Mouse (Mus musculus) CD4-positive, CD25-positive, alpha-beta regulatory T cell, adult 2 months (primary cell): ENCODE measurements around the gene Scube1.

Experiments
- DNase-seq: peaks from one replicate; pipeline ENCODE4 v3.0.0-alpha.2; 2012; ENCODE audit warnings: low read depth, low spot score

Scube1 gene

DNA sequence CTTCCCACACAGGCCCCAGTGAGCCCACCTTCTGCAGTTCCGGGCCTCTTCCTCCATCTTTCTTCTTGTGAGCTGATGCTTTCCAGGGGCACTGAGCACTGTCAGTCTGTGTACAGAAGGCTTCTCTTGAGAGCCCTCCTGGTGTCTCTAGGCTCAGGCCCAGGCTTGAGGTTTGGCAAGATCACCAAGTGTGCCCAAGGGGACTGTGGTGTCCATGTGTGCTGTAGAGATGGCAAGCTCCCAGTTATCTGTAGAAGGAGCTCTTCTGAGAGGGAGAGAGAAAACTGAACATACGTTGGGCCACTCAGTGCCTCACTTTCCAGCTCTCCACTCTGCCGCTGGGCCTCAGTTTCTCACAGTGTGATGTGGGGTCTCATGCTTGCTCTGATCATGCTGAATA lies 157.1 kb downstream of the Scube1 start:
- DNase-seq, result no peak

DNA sequence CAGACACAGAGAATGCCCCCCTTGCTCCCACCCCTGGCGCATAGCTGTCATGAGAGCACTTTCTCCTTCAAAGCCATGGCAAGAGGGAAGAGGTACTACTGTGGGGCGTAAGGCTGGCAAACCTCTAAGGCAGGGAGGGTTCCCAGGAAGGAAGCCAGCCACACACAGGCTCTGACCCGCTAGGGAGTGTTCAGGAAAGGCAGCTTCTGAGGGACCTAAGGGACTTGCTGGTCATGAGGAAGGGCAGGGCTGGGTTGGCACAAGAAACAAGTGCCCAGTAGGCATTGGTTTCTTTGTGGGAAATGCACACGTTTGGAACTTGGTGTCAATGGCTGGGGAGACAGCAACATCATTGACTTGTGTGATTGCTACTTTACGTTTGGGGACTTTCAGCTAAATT lies 158.8 kb downstream of the Scube1 start:
- DNase-seq, result no peak

DNA sequence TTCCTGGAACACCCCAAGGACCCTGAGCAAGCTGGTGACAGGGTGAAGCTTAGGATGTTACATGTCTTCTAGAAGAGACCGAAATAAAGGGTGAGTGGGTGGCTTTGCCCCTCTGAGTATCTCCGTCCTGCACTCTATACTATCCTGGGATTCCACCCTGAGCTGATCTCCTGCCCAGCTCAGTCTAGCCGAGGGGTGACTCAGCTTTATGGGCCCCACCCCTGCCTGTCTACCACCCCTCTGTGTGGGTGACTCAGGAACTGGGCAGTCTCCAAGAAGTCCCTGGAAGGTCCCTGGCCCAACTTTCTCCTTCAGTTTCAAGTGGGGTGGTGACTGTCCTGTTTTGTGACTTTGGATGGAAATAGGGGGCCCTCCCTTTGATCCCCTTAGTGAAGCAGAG lies 159.4 kb downstream of the Scube1 start:
- no peak for DNase-seq

DNA sequence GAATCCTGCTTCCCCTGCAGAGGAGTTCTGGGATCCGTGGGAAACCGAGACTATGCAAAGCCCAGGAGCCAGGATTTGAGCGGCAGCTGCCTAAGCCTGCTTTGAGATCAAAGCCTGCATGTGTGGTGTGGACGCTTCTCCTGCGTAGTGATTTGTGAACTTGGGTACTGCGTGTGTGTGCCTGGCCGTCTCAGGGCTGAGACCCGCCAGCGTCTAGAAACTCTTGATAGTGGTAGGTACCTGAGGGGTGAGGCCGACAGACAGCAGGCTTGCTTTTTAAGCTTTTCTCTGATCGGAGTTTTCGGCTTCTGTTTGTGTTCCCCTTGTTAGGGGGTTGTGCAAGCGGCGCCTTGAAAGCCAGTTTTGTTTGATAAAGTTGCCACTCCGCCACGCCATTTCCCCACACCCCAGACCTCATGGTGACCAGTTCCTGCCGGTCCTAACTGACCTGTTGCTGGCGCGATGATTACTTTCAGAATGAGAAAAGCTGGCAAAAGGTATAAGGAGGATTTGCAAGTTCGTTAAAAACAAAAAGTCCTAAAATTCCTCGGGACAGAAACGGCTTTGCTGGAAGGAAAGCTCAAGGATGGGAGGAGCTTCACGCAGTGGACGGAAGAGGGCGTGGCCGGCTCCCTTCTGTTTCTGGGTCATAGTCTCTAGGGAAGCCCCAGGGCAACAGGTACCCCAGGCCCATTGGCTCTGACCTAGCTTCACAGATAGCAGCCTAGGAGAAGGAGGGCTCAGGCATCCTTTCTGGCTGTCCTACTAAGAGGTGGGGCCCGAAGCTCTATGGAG lies 160.8 kb downstream of the Scube1 start:
- peak; percentile 62 for DNase-seq

DNA sequence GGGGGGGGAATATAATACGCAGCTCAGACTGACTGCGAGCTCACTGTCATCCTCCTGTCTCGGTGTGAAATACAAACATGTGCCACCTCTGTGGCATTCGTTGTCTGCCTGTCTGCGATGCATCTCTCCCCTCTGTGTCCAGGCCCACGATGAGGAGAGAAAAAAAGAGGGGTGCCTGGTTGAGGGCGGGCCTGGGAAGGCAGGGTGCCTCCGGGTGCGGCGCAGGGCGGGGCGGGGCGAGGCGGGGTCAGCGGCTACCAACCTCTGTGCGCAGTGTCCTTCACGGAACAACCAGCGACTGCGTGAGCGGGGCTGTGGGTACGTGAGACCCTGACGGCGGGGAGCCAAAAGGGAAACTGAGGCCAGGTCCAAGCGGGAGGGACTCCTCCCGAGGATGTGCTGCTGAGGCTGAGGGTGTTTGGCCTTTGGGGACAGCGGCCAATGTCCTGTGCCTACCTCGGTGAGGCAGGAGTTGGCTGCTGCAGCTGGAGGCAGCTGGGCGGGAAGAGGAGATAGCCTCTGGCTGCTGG lies 161.4 kb downstream of the Scube1 start, which contains the start of the genes Tspo and Mcat:
Gene Tspo, plus strand, starts transcription at position 266 of the 530 bp plus-strand sequence.
Gene Mcat, minus strand, starts transcription at position 461 of the 530 bp plus-strand sequence.
- DNase-seq, result peak; percentile 78

DNA sequence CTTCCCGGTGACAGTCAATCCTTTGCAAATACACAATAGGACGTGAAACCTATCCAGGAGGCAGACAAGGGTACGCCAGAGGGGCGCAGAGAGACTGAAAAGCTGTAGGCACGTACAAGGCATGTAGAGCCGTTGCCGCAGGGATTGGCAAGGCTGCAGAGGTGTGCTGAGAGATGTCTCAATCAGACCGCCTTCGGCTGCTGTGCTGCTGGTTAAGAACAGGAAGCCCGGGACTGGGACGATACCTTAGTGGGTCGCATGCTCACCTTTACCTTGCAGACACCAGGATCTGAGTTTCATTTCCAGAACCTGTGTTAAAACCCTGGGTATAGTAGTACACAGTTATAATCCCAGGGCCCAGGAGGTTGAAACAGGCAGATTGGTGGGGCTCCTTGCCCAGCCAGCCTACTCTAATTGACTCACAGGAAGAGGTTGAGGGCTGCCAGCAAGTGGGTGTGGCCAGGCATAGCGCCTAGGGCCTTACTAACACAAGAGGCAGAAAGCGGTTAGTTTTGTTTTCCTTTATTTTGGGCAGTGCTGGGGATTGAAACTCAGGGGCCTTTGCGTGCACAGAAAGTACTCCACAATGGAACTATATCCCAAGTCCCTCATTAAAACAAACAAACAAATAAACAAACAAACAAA lies 162.1 kb downstream of the Scube1 start:
- DNase-seq, result peak; percentile 88

DNA sequence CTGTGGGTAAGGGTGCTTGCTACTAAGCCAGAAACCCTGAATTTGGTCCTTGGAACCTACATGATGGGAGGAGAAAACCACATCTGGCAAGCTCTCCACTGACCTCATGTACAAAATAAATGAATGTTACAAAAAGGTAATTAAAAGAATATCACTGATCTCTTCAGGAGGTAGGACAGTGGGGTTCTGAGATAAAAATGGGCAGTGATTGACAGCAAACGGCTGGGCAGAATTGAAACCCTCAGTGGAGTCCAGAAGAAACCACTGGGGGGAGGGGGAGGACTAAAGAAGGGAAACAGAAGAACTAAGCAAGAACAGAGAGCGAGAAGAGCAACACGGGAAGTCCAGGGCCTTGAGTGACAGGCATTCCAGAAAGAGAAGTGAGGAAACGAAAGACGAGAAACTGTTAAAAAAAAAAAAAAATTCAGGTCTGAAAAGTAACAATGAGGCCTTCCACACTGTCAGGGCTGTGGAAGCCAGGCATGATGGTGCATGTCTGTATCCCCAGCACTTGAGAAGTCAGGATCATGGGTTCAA lies 163.8 kb downstream of the Scube1 start:
- no peak for DNase-seq

DNA sequence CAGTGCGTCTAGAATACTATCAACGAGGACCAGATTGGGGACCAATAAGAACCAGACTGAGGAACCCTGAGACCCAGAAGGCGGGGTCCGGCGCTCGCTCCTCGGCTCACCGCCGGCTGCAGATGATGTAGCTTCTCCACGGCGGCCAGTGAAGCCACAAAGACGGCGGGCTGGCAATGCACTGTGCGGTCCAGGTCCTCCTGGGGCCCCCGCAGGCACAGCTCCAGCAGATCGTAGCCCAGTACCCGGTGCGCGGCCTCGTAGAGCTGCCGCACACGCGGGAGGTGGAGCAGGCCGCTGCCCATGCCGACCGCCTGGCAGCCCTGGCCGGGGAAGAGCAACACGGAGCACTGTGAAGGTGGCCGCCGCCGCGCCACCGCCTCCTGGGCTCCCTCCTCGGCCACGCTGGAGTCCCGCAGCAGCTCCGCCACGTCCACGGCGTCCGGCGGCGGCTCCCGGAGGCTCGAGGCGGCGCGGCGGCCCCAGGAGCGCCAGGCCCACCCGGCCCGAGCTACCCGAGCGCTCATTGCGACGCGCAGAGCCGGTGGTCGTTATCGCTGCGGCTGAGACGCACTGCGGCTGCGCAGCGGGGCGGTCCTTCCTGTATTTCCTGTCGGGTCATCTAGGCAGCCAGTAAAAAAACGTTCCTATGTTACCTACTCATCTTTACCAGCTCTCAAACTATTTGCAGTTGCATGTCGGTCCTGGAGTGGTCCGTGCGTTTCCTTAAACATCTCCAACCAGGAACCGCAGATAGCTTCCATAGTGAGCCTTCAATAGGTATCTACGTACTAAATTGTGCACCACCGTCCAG lies 169.5 kb downstream of the Scube1 start:
- peak; percentile 92 for DNase-seq
